Mouse (Mus musculus) thymus, postnatal 36 days (tissue): Measurements from ENCODE around the gene Acat3.
"Not testable (repeated sequence)": the region's sequence is repeated elsewhere in the genome, so short reads cannot be mapped to it uniquely, and the experiment has no call there.

ENCODE experiments used
- DNase-seq, 2 experiments: peaks; one replicate each; pipeline ENCODE4 v3.0.0; 2022; ENCODE audit warnings: mixed read lengths in 2 of 2

Acat3 gene

DNA sequence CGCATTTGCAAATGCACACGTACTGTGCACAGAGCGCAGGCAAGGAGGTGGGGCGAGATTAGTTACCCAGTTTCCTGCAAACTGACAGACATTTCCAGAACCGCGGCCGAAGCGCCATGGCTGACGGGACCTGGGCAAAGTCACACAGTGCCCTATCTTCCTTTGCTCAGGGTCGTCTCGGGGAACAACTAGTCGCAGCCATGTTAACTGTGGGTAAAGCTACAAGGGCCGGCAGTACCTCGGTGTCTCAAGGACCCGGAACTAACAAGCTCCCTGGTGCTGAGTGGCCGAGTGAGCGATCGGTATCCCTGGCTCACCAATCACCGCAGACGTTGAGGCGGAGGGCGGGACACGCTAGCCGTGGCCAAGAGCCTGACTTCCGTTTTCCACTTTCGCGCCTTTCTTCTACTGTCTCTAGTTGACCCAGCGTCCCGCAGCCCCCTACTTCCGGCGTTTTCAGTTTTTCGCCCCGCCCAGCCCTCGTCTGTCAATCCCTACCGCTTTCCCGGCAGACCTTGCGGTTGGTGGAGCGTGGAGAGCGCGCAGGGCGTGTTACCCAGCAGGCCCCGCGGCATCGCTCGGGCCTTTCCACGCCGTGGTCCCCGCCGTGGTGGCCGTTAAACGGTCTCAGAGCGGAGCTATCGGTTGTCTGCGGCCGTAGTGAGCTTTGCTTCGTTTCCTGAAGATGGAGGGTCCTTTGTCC is 24.4 kb downstream of the Acat3 start, which contains the start of gene Mrpl18:
TSS of gene Mrpl18 (minus strand) at position 465 of the 703 bp plus-strand sequence.
- peak; percentile 97 to 99 for DNase-seq

DNA sequence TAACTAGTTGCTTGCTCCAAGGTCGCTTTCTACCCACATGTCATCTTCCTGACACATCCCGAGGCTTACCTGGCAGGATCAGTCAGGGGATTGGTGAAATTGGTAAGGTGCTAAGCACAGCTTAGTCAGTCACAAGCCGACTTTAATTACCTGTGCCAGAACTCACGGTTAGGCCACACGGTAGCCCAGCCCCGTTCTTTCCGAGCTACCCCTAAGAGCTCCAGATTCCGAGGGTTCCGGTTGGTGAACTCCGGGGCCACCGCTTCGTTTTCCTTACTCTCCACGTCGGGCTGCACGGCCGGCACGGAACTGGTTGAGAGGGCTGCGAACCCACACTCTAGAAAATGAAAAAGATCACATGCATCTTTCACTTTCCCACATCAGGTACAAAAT is 24.9 kb downstream of the Acat3 start, which contains the start of gene Tcp1:
TSS of gene Tcp1 (plus strand) at position 214 of the 393 bp plus-strand sequence.
- no peak for DNase-seq

DNA sequence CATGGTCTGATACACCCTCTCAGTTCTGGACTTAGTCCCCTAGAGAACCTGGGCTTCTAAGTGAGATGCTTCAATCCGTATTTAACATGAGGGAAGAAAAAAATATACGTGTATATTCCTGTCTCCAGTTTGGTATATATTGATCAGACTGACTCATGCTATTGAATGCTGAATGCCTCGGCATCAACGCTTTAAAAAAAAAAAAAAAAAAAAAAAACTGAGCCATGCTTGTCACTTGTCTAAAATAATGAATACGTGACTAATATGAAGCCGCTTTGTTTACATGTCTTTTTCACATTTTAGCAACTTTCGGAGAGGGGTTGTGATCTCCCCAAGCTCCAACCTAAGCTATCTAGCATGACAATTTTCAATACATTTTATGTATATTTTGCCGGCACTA is 30.0 kb downstream of the Acat3 start:
- no peak for DNase-seq

DNA sequence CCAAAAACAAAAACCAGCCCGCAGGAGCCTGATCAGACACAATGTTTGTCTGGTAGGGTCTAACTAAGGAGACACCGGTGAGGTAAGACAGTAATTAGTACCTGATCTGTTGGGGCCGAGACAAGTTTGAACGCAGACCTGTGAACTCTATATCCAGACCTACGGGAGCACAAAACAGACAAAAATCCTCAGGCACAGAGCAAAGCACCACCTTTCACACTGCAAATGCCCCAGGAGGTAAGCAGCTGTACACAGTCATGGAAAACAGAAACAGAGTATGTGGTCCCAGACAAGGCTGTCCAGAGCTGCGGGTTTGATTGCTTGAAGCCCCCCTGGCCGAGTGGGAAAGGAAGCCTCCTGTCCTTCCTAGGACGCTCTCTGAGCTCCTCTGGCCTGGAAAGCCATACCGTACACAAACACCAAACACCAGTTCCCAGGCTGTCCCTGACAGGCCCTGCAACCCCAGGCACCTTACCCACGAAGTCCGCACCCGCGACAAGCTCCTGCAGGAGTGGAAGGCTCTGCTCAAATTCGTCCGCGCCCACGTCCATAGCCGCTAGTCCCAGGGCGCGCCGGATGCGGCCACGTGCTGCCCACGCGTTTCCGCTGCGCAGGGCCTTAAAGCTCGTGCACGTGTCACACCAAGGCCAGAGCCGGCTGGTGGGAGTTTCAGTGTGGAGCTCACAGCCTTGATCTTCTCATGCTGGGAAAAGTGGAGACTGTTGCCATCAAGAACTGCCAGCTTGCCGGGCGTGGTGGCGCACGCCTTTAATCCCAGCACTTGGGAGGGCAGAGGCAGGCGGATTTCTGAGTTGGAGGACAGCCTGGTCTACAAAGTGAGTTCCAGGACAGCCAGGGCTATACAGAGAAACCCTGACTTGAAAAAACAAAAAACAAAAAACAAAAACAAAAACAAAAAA is 30.8 kb downstream of the Acat3 start, which contains the start of gene Pnldc1:
TSS of gene Pnldc1 (minus strand) at position 870 of the 920 bp plus-strand sequence.
- DNase-seq = no peak

DNA sequence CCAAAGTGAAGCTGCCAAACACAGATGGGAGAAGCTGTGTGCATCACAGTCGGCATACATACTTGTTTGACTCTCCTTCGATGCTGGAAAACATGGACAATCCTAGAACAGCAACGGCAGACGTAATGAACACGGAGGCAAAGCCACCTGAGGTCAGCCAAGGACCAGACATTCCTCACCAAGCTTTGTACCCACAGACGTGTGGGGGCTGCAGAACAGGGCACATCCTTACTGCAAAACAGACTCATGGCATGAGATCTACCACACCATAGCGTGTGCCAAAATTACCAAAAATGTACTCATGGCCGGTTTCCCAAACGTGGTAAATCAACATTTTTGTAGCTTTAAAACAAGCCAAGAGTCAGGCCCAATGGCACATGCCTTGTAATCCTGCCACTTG is 34.0 kb downstream of the Acat3 start:
- no peak for DNase-seq

DNA sequence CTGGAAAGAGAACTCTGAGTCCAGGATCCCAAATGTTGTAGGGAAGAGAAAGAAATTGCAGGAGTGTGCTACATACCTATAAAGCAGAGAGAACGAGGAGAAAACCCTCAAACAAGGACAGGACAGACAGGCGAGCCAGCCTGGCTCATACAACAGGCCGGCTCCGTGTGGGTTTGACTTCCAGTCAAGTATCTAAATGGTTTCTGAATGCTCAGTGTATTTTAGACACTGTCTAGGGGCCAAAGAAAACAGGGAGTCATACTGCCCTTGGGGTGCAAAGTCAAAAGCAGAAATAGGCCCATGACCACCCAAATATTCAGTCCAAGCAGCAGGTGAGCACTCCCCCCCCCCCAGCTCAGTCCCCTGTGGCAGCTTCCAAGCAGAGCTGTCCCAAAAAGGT is 34.6 kb downstream of the Acat3 start:
- no peak for DNase-seq

DNA sequence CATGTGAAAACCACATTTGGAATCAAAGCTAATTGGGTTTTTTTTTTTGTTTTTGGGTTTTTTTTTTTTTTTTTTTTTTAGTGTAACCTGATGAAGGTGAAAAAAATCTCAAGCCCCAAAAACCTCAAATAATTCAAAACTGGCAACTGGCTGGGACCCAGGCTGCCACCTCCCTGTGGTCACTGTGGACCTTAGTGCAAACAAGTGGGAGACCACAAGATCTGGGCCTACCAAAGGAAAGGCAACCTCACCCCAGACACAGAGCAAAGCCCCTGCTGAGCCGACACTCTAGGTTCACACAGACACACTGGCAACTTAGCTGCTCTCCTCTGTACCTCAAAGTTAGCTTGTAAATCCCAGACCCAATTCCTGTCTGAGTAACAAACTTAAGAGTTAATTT is 36.1 kb downstream of the Acat3 start:
- DNase-seq = no peak

DNA sequence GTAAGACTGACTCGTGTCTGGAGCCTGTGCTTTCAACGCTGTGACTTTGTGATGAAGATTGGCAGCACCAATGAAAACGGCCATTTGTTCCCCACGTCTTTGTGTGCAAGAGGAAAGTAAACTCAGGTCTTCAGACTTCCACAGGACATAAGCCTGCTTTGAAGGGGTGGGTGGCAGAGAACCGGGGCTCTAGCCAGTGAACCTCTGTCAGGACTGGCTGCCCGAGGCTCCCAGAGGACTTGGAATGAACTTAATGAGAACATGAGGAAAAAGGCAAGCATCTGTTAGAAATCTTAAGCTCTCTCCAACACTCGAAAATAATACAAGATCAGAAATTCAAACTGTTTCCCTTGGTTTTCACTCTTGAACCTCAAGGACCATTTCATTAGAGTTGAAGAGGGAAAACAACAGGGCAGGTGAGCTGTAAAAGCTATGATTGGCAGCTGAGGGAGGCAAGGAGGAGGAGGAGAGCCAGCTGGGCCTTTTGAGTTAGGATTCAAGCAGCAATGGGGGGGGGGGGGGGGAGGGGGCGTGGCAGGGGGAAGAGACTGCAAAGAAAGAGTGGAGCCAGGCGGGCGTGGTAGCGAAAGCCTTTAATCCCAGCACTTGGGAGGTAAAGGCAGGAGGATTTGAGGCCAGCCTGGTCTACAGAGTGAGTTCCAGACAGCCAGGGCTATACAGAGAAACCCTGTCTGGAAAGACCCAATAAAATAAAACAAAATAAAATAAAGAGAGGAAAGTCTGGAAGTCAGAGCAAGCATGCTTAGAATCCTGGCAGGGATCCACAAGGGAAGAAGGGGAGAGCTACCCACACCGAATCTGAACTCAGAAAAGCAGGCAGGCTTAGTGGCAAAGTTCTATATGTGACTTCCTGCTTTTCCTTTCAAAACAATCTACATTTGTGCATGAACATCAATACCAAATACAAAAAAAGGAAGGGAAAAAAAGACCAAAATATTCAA is 36.7 kb downstream of the Acat3 start:
- DNase-seq = no peak

DNA sequence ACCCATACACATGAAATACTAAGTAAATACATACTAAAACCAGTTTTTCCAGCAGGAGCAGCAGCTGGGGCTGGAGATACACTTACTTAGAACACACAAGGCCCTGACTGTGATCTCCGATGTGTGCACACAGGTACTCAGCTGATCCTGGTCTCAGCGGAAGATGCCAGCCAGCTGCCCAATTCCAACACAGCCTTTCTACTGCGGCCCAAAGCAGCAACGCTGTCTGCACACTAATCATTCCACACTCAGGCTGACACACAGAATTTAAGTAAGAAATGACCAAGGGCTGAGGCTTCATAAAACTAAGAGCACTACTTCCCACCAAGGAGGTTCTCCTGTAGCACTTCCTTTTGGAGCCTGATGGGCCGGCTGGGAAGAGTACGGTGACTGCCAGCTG is 38.1 kb downstream of the Acat3 start:
- no peak for DNase-seq

DNA sequence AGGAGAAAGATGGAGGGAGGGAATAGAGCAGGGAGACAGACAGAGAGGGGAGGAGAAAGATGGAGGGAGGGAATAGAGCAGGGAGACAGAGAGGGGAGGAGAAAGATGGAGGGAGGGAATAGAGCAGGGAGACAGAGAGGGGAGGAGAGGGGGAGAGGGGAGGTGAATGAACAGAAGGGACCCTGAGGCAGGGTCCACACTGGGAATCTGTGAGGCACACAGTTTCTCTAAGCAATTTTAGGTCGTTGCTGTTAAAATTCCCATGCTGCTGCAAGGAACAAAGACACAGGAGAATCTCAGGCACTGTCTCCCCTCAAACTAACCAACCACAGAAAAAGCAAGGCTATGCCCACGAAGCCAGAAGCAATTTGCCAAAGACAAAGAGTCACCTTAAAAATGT is 41.8 kb downstream of the Acat3 start:
- DNase-seq = not testable (repeated sequence)

DNA sequence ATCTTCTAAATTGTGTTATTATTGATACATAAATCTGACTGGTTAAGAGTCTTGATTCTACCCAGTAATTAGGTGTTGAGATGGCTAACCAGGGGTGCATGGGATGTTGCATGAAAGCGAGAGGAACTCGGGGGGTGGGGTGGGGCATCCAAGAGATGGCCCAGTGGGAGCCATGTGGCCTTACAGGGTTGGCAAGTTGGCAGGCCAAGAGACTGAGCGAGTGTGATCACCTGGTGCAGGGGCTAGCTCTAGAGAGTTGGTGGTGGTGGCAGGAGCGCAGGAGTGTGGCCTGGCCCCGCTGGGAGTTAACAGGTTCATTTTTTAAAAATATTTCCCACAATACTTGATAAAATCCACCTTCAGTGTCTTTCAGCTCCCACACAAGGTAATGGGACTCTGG is 42.7 kb downstream of the Acat3 start:
- no peak for DNase-seq

DNA sequence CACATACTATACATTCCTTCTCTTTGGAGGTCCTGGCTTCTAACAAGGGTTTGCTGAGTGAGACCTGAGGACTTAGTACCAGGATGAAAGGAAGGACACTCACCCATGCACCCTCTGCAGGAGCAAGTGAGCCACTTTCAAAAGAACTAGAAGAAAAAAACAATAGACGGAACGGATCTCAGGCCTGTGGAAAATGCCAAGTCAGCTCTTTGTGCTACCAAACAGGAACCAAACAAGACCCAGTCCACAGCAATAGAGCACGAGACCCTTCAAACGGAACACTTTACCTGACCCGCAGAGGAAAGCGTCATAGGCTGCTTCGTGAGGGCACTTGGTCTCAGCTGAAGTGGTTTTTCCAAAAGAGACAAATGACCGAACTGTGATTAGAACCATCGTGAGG is 48.4 kb downstream of the Acat3 start:
- DNase-seq = no peak

DNA sequence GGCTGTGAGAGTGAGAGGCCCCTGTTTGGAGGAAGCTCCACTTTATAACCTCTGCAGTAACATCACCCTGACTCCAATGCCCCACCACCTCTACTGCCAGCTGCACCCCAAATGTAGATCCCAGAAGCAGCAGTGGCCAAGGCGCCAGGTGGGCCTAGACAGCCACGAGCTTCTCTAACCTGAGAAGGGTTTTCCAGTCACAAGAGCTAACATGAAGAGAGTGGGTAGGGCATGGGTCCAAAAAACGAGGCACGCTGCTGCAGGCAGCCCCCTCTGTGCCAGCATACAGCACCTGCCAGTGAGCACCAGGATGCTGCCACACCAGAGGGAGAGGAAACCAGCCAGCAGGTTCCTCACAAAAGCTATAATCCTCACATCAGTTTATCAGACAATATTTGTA is 49.3 kb downstream of the Acat3 start:
- no peak for DNase-seq

DNA sequence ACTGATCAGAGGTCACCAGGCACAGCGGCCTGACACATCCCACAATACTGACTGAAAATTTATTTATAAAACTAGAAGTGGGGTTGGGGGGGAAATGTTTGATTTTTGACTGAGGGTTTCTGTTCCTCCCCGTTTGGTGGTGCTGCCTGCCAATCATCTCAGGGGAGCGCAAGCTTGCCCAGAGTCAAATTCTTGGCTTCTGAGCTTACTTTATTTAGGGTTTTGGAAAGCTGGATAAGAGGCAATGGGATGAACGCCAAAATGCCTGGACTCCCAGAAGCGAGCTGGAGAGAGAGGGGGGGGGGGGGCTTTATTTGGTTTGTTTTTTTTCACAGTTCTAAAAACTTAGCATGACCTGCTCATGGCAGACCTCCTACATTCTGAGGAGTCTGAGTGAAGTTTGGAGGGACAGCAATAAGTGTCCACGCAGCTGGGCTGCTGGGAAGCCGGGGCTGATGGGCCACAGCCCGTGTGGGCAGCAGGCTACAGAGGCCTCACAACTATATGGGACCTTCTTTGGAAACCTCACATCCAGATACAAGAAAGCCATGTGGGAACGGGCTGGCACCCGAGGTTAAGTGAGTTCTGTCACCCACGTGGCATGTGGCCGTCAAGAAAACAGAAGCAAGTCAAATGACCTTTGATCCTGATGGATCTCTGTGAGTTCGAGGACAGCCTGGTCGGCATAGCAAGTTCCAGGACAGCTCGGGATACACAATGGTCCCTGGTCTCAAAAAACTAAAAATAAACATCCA is 53.2 kb downstream of the Acat3 start:
- DNase-seq = no peak

DNA sequence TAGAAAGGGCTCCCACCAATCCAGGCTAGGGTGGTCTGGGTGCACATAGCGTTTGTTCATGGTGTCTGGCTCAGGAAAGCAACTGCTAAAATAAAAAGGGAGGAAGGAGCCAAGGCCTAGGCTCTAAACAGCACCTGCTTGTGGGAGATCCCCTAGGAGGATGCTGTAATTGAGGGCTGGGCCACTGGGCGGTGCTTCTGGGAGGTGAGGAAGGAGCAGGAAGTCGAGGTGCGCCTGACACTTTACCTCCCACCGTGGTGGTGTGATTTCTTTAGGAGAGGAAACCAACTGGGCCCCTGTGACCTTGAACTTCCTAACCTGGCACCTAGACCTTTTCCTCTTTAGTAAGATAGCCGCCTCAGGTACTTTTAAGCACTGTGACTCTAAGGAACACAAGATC is 53.8 kb downstream of the Acat3 start:
- DNase-seq = peak; percentile 23 to 41

DNA sequence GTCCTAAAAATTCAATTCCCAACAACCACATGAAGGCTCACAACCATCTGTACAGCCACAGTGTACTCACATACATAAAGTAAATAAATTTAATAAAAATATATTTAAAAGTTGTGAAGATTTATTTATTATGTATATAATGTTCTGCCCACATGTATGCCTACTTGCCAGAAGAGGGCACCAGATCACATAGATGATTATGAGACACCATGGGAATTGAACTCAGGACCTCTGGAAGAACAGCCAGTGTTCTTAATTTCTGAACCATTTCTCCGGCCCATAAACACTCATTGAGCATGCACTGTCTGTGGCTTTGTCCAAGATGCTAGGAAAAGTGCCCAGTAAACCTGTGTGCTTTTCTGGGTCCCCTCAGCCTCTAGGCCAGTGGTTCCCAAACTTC is 59.2 kb downstream of the Acat3 start:
- no peak for DNase-seq

DNA sequence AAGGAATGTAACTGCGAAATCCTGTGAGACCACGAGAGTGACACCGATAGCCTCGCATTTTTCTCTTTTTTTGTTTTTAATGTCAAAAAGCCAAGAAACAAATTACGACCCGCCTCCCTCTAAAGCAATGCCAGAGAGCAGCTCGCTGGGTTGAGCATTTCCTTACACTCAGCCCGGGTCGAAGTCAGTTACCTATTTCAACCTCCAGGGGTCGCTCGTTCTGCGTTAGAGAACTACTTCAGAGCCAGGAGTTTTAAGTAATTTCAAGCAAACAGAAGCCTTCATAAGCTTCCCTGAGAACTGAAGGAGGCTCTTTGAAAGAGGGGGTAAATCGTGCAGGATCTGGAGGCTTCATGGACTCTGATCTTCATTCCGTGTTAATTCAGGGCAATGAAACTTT is 60.2 kb downstream of the Acat3 start:
- DNase-seq = peak; percentile 74 to 78

DNA sequence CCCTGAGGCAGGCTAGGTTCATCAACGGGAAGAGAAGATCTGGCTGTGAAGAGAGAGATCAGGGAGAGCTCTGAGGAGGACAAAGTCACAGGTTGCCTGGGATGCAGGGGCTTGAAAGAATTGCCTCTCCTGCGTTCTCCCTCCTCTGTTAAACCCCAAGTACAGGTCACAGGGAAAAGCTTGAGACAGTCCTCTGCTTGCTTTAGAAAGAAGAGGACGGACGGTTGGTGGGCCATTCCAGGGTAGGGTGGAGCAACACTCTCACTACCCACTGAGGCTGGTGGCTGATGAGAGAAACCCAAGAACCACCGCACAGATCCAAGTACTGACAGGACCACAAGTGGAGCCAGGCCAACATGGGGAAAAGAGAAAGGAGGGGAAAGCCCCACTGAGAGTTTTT is 64.7 kb downstream of the Acat3 start, which contains the start of gene Mrgprh:
TSS of gene Mrgprh (plus strand) at position 301 of the 400 bp plus-strand sequence.
- DNase-seq = no peak
